ENCODE assay signal across 24 mouse cellular contexts in the genomic region with DNA sequence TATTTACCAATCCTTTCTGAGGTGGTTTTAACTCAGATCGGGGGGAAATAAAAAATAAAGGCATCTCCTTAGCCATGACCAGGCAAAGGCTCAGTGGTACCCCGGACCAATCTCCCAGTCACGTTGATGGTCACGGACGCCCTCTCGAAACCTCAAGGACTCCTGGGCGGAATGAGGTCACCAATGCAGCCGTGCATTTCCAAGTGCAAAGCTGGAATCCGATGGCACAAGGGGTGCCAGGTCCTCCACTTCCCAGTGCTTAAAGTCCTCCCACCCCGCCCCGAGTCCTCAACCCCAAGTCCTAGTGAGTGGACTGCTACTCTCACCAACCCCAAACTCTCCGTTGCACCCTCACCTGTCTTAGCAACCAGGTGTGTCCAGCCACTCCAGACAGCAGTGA. TPM values are rescaled to one million over a fixed set of nuclear protein-coding genes. Genes with fewer than 3 reads are reported as not detected.
DNase-seq lines count a peak whose midpoint lies in the region; ATAC-seq and TF ChIP-seq lines count a peak whose summit lies in the region.
"Had no signal": no experiment of that assay in that cellular context is flagged by ENCODE, and none has a peak within 500 bp of the region (broad histone marks: within the 10 kb centered on the region; RNA-seq: fewer than 3 reads in every experiment).

No protein-coding gene starts in this region.

- CTCF ChIA-PET in Patski (lab: Charles Lee), result interaction anchor here (1.0 to 1.5 kb wide), 2 partner anchors 8 to 11 kb away, joined by 3 to 5 read pairs; no protein-coding TSS in a partner anchor

- H3K27me3 ChIP-seq in Patski, result no peaks in the 10 kb centered on the region
- H3K27me3 ChIP-seq in midbrain, embryonic 15.5 days (replicated peaks), result no peaks in the 10 kb centered on the region
- H3K27me3 ChIP-seq: heart, embryonic 15.5 days; midbrain, embryonic 12.5 days had no signal

- in situ Hi-C loops in Patski (cut with MboI; ENCODE audit: low pct_unique_long_range_greater_than_20kb), result no loop called here

- peak; percentile 66 for ATAC-seq in Patski
- no peak for ATAC-seq in midbrain, embryonic 15.5 days (replicated peaks)
- ATAC-seq: forebrain, postnatal 0 days had no signal

- TF ChIP-seq CTCF in Patski (IDR thresholded peaks at IDR 0.05), result no peak

- peak; percentile 68 for DNase-seq in adrenal gland, adult 2 months
- DNase-seq in adrenal gland, postnatal 4 days (ENCODE audit: low spot score in 2 of 2), result no peak
- peak; percentile 71 for DNase-seq in Patski (ENCODE audit: low read depth, low spot score)
- DNase-seq in adrenal gland, postnatal 36 days, result peak; percentile 63 to 64
- peak; percentile 21 for DNase-seq in lung, postnatal 14 days
- no peak for DNase-seq in gastrocnemius, adult 18-20 months (ENCODE audit: low spot score)
- no peak for DNase-seq in spleen, adult 12 weeks (ENCODE audit: low spot score)
- DNase-seq: cerebellum, adult 11-12 months; cerebellum, postnatal 10 days; forebrain, postnatal 0 days; gastrocnemius, postnatal 25 days; heart, postnatal 4 days; kidney, postnatal 14 days; layer of hippocampus, postnatal 36 days had no signal

- WGBS in midbrain, embryonic 15.5 days, result 95% methylated on average over 12 of the region's 12 CpGs

- POLR2A ChIA-PET in Patski (lab: Charles Lee), result no interaction called here

- no peak overlapping the region for H3K9ac ChIP-seq in midbrain, embryonic 15.5 days
- H3K9ac ChIP-seq: forebrain, postnatal 0 days; heart, embryonic 15.5 days; hindbrain, embryonic 14.5 days; midbrain, embryonic 12.5 days had no signal

- no peak overlapping the region for H3K4me3 ChIP-seq in midbrain, embryonic 15.5 days
- H3K4me3 ChIP-seq: forebrain, embryonic 10.5 days; heart, embryonic 15.5 days; layer of hippocampus, adult 2 months; midbrain, embryonic 12.5 days had no signal

- no peak overlapping the region for H3K4me2 ChIP-seq in midbrain, embryonic 15.5 days
- H3K4me2 ChIP-seq: heart, embryonic 15.5 days; hindbrain, embryonic 14.5 days; midbrain, embryonic 12.5 days had no signal

- no peaks in the 10 kb centered on the region for H3K9me3 ChIP-seq in midbrain, embryonic 15.5 days
- H3K9me3 ChIP-seq: forebrain, embryonic 10.5 days; heart, embryonic 15.5 days; midbrain, embryonic 12.5 days had no signal

- peaks cover 14% of the 10 kb centered on the region for H3K36me3 ChIP-seq in midbrain, embryonic 15.5 days (replicated peaks)
- H3K36me3 ChIP-seq: heart, embryonic 15.5 days had no signal

- no peak overlapping the region for H3K27ac ChIP-seq in midbrain, embryonic 15.5 days
- H3K27ac ChIP-seq: forebrain, embryonic 10.5 days; heart, embryonic 15.5 days; hindbrain, embryonic 14.5 days; layer of hippocampus, adult 2 months; midbrain, embryonic 12.5 days had no signal

- no peaks in the 10 kb centered on the region for H3K4me1 ChIP-seq in midbrain, embryonic 15.5 days
- H3K4me1 ChIP-seq: forebrain, embryonic 10.5 days; midbrain, embryonic 12.5 days had no signal

RNA-seq across cellular contexts. Expression of a gene that starts 25.3 kb away (rescaled TPM):
- 10 to 100 TPM; 18.4 to 28.4 TPM for total RNA-seq in adrenal gland, adult 2 months (2021)
- 17.4 and 19.2 TPM in 2 replicates for polyA plus RNA-seq in adrenal gland, adult 2 months (2012; rRNA removed)
- 10 to 100 TPM; 19.0 to 26.5 TPM for total RNA-seq in adrenal gland, postnatal 4 days (2021)
- 13.4 TPM for polyA plus RNA-seq in Patski (2021)
- total RNA-seq in adrenal gland, postnatal 36 days (2021), result 10 to 100 TPM; 21.9 to 22.1 TPM
- polyA plus RNA-seq in midbrain, embryonic 15.5 days (2015; fragmentation: Nextera tagmentation; extraction: Ambion mirVana), result 42.9 and 45.6 TPM in 2 replicates
- total RNA-seq in gastrocnemius, adult 18-20 months (2021), result 1 to 10 TPM; 3.9 to 4.3 TPM

RNA-seq across cellular contexts. Expression of a gene that starts 58.1 kb away (rescaled TPM):
- total RNA-seq in adrenal gland, adult 2 months (2021), result not detected
- not detected in 2 replicates for polyA plus RNA-seq in adrenal gland, adult 2 months (2012; rRNA removed)
- under 1 TPM; 0.37 to 0.73 TPM for total RNA-seq in adrenal gland, postnatal 4 days (2021)
- not detected for polyA plus RNA-seq in Patski (2021)
- total RNA-seq in adrenal gland, postnatal 36 days (2021), result under 1 TPM in 1 of 2 experiments, not detected in 1; 0.07 TPM
- polyA plus RNA-seq in midbrain, embryonic 15.5 days (2015; fragmentation: Nextera tagmentation; extraction: Ambion mirVana), result 0.78 and 0.80 TPM in 2 replicates
- under 1 TPM; 0.21 to 0.41 TPM for total RNA-seq in gastrocnemius, adult 18-20 months (2021)
- total RNA-seq: heart, adult 8-10 months; heart, postnatal 4 days; liver, adult 2 months; megakaryocyte, adult 5-6 weeks had no signal
- polyA plus RNA-seq: forebrain, embryonic 10.5 days; liver, adult 2 months; testis, adult 2 months had no signal

Comparison
In these comparisons a context has a peak if more than half of its experiments do, and no peak if none do; other contexts are left out.
1. DNase-seq: peak in adrenal gland, adult 2 months (single experiment), Patski (single experiment), adrenal gland, postnatal 36 days (2 of 2) and lung, postnatal 14 days (single experiment); none in adrenal gland, postnatal 4 days (0 of 2), gastrocnemius, adult 18-20 months (single experiment) and spleen, adult 12 weeks (single experiment).